Mouse (Mus musculus) limb, embryonic 11.5 days (tissue): ENCODE results near the gene Pdk3. TPM values are rescaled to one million over a fixed set of nuclear protein-coding genes. Genes with fewer than 3 reads are reported as not detected.

Experiments
- ATAC-seq: fragments of 200-750 bp; cut with Nextera tagmentation; 2 replicates; pipeline ENCODE4 v1.8.0; 2017; ENCODE audit warnings: low read depth; ENCODE audit not compliant: insufficient number of reproducible peaks, low FRiP score, low TSS enrichment
- DNase-seq: peaks from one replicate; pipeline ENCODE4 v3.0.0-alpha.2; 2015; ENCODE audit warnings: low spot score
- H3K27ac ChIP-seq: fragments of 300-500 bp; sonication (generic); replicated peaks from 2 replicates; pipeline ENCODE4 v1.5.1; 2014; ENCODE audit warnings: low read depth, mild to moderate bottlenecking, low read length
- H3K27me3 ChIP-seq: fragments of 300-500 bp; sonication (generic); 2 replicates; pipeline ENCODE4 v1.6.1; 2014; ENCODE audit warnings: mild to moderate bottlenecking, low read length, mixed read lengths; ENCODE audit not compliant: control insufficient read depth, insufficient read depth
- H3K36me3 ChIP-seq: fragments of 300-500 bp; sonication (generic); 2 replicates; pipeline ENCODE4 v1.6.1; 2014; ENCODE audit warnings: mild to moderate bottlenecking, low read length, moderate library complexity, mixed read lengths; ENCODE audit not compliant: control insufficient read depth, insufficient read depth
- H3K4me1 ChIP-seq: fragments of 300-500 bp; sonication (generic); 2 replicates; pipeline ENCODE4 v1.6.1; 2014; ENCODE audit warnings: low read length, mixed read lengths; ENCODE audit not compliant: control insufficient read depth, insufficient read depth
- H3K4me2 ChIP-seq: fragments of 300-500 bp; sonication (generic); 2 replicates; pipeline ENCODE4 v1.6.1; 2014; ENCODE audit warnings: low read depth, mild to moderate bottlenecking, moderate library complexity; ENCODE audit not compliant: severe bottlenecking
- H3K4me3 ChIP-seq: fragments of 300-500 bp; sonication (generic); 2 replicates; pipeline ENCODE4 v1.5.1; 2014; ENCODE audit warnings: low read depth, low read length
- H3K9ac ChIP-seq: fragments of 300-500 bp; sonication (generic); 2 replicates; pipeline ENCODE4 v1.6.1; 2014; ENCODE audit warnings: mild to moderate bottlenecking, low read length
- H3K9me3 ChIP-seq: fragments of 300-500 bp; sonication (generic); 2 replicates; pipeline ENCODE4 v1.6.1; 2016; ENCODE audit warnings: low read length; ENCODE audit not compliant: control insufficient read depth
- WGBS: fragments of 180-500 bp; shearing (Covaris S2); extraction: QIAGEN DNeasy Blood & Tissue Kit; methylation state at CpG from one replicate; pipeline ENCODE4 v1.1.7; 2014; 5-methylcytosine and 5-hydroxymethylcytosine counted together
- polyA plus RNA-seq: library from polyadenylated mRNA; unstranded; fragments of >200 nt; fragmentation: Nextera tagmentation; extraction: Ambion mirVana; gene quantifications from 2 replicates; pipeline ENCODE4 v1.2.1, GENCODE M21; 2014

Gene Pdk3
- 86.2 and 87.3 TPM in 2 replicates for polyA plus RNA-seq

- H3K36me3 ChIP-seq: no peaks in the 10 kb centered on the region
- peak within 1 kb of the TSS; percentile 51 for H3K4me3 ChIP-seq
- peak within 1 kb of the TSS; percentile 89 for H3K27ac ChIP-seq
- H3K27me3 ChIP-seq: no peaks in the 10 kb centered on the region
- ATAC-seq: peak; percentile 96
- peak; percentile 82 for DNase-seq
- peak within 1 kb of the TSS; percentile 59 for H3K9ac ChIP-seq
- H3K9me3 ChIP-seq: no peaks in the 10 kb centered on the region
- peak within 1 kb of the TSS; percentile 38 for H3K4me2 ChIP-seq
- WGBS: 21% methylated on average over 57 of the region's 68 CpGs
- H3K4me1 ChIP-seq: no peaks in the 10 kb centered on the region
Observed at GRCm38 (mm10) chrX:93831561-93832336, at the start of gene Pdk3. TSS of gene Pdk3 (minus strand) at chrX:93832201.

GRCm38 (mm10) chrX:93877634-93878016 is 45.6 kb upstream of the Pdk3 start:
- Histone ChIP-seq H3K9ac (no peak overlapping the region), H3K4me1 (no peaks in the 10 kb centered on the region), H3K27me3 (no peaks in the 10 kb centered on the region), H3K27ac (no peak overlapping the region), H3K4me3 (no peak overlapping the region), H3K9me3 (no peaks in the 10 kb centered on the region), H3K4me2 (no peak overlapping the region), H3K36me3 (no peaks in the 10 kb centered on the region)
- no peak for DNase-seq
- WGBS: 80% methylated on average over 3 of the region's 3 CpGs
- ATAC-seq: no peak

DNA sequence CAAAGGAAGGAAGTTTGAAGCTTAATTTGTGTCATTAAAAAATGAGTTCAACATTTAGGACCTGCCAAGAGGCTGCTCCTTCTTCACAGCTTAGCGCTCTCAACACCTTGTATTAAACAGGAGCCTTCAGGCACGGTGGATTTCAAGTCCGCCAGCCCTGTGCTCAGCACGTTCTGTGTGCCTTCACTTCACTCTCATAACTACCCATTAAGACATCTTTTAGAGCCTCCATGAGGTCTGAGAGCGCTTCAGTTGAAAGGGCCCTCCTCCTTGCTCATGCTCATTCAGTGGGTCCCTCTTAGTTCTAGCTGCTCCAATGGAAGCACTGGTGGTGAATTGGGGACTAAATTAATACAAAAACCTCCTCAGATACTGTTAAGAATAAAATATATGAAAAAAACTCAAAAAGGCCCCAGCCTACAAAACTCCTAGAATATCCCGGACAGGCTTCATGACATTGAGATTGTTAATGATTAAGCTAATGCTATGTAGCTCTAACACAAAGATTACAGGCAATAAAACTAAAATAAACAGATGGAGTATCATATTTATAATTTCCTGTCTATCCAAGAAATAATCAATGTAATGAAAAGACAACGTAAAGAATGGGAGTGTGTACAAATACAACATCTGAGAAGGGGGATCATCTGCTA is 45.1 kb upstream of the Pdk3 start:
- no peak overlapping the region for H3K4me2 ChIP-seq
- H3K27ac ChIP-seq: no peak overlapping the region
- H3K9ac ChIP-seq: no peak overlapping the region
- WGBS: 87% methylated on average over 7 of the region's 7 CpGs
- DNase-seq: no peak
- H3K36me3 ChIP-seq: no peaks in the 10 kb centered on the region
- H3K4me3 ChIP-seq: no peak overlapping the region
- no peaks in the 10 kb centered on the region for H3K9me3 ChIP-seq
- no peak for ATAC-seq
- H3K4me1 ChIP-seq: no peaks in the 10 kb centered on the region
- H3K27me3 ChIP-seq: no peaks in the 10 kb centered on the region

DNA sequence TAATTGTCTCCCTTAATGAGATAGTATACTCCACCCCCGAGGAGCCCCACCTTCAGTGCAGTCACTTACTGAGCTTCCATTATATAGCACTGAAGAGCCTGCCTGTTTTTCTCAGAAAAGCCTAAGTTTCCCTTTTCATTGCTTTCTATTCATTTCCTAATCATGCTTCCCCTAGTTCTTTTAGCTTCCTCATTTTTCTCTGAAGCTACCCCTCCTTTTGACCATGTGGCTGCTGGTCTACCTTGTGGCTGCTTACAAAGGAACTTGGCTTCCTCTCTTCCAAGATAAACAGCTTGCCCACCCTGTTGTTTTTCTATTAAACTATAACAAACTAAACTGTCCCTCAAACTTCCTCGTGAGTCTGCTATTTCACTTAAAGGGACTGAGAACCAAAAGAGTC is 31.4 kb upstream of the Pdk3 start:
- ATAC-seq (no peak), DNase-seq (no peak)
- Histone ChIP-seq H3K9me3 (no peaks in the 10 kb centered on the region), H3K36me3 (no peaks in the 10 kb centered on the region), H3K4me1 (no peaks in the 10 kb centered on the region), H3K4me3 (no peak overlapping the region), H3K27ac (no peak overlapping the region), H3K27me3 (no peaks in the 10 kb centered on the region), H3K4me2 (no peak overlapping the region), H3K9ac (no peak overlapping the region)
- 49% methylated on average over 2 of the region's 2 CpGs for WGBS

- H3K27ac ChIP-seq: no peak overlapping the region
- no peaks in the 10 kb centered on the region for H3K36me3 ChIP-seq
- H3K9me3 ChIP-seq: no peaks in the 10 kb centered on the region
- no peaks in the 10 kb centered on the region for H3K4me1 ChIP-seq
- H3K4me2 ChIP-seq: no peak overlapping the region
- H3K9ac ChIP-seq: no peak overlapping the region
- no peak overlapping the region for H3K4me3 ChIP-seq
- 79% methylated on average over 4 of the region's 4 CpGs for WGBS
- ATAC-seq: no peak
- no peak for DNase-seq
- no peaks in the 10 kb centered on the region for H3K27me3 ChIP-seq
Observed at GRCm38 (mm10) chrX:93862525-93863086, 30.6 kb upstream of the Pdk3 start.

DNA sequence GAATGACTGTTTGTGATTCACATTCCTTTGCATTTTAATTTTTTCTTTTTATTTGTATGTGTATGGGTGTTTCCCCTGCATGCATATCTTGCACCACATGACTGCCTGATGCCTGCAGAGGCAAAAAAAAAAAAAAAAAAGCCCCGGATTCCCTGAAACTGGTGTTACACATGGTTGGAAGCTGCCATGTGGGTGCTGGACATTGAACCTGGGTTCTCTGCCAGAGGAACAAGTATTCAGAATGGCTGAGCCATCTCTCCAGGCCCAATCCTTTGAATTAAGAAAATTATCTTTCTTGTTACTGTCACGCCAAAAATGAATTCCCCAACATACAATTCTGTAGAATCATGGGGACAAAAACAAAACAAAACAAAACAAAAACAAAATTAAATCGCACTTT is 25.8 kb upstream of the Pdk3 start:
- H3K9me3 ChIP-seq: no peaks in the 10 kb centered on the region
- no peak overlapping the region for H3K9ac ChIP-seq
- 76% methylated on average over 3 of the region's 3 CpGs for WGBS
- no peak for ATAC-seq
- 0 out of 2 replicates have a peak, but pooled peaks cover 2% of the 10 kb centered on the region for H3K27me3 ChIP-seq
- no peak overlapping the region for H3K4me2 ChIP-seq
- no peaks in the 10 kb centered on the region for H3K4me1 ChIP-seq
- no peaks in the 10 kb centered on the region for H3K36me3 ChIP-seq
- no peak overlapping the region for H3K4me3 ChIP-seq
- DNase-seq: no peak
- no peak overlapping the region for H3K27ac ChIP-seq

GRCm38 (mm10) chrX:93832337-93832884 is 410 bp upstream of the Pdk3 start:
- ATAC-seq (peak; percentile 55; the same call in 1 of the 2 replicates), DNase-seq (no peak)
- Histone ChIP-seq H3K27ac (peak overlapping the region; percentile 48; the same call in 1 of the 2 replicates), H3K36me3 (no peaks in the 10 kb centered on the region), H3K4me1 (no peaks in the 10 kb centered on the region), H3K9ac (no peak overlapping the region), H3K4me3 (peak overlapping the region; percentile 51), H3K4me2 (peak overlapping the region; percentile 38), H3K9me3 (no peaks in the 10 kb centered on the region), H3K27me3 (no peaks in the 10 kb centered on the region)
- 30% methylated on average over 14 of the region's 14 CpGs for WGBS

DNA sequence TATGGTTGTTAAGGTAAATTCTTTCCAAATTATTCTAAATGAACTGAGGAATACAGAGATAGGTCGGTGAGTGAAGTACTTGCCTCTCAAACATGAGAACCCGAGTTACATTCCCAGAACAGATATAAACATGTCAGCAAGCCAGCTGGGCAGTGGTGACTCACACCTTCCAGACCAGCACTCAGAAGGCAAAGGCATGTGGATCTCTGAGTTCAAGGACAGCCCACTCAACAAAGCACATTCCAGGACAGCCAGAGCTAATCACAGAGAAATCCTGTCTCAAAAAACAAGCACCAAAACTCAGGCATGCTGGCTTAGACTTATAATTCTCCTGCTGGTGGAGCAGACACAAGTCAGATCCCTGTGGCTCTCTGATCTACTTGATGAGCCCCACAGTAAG is 6.2 kb downstream of the Pdk3 start:
- 62% methylated on average over 2 of the region's 2 CpGs for WGBS
- no peak overlapping the region for H3K27ac ChIP-seq

More for the DNA sequence above, 6.2 kb downstream of the Pdk3 start:
- Histone ChIP-seq H3K4me1 (no peaks in the 10 kb centered on the region), H3K9me3 (no peaks in the 10 kb centered on the region), H3K9ac (no peak overlapping the region), H3K27me3 (no peaks in the 10 kb centered on the region), H3K36me3 (no peaks in the 10 kb centered on the region), H3K4me3 (no peak overlapping the region), H3K4me2 (no peak overlapping the region)
- DNase-seq (no peak), ATAC-seq (no peak)
